Mouse (Mus musculus) cerebellum, postnatal 25 days (tissue): Measurements from ENCODE around the gene Camta1.

Source experiments
- DNase-seq, 2 experiments: peaks; one replicate each; pipeline ENCODE4 v3.0.0; 2021; ENCODE audit warnings: mixed read lengths in 2 of 2

Gene Camta1

DNA sequence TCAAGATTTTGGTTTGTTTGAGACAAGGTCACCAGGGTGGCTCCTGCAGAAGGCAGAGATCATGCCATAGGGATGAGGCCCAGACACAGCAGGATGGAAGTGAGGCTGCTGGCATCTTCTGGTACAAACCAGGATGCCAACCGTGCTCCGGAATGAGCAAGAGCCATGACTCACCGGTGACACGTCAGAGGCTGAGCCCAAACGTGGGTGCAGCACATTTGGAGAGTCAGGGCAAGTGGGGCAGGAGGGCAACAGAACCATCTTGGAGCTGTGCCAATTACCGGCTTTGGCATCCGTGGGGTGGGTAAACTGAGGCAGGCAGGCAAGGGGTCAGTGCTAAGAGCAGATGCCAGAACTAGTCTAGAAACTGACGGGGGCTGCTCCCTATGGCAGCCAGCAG is 888.4 kb downstream of the Camta1 start:
- peak in 1 of 2 experiments; percentile 9 for DNase-seq

- DNase-seq = no peak
Measured at GRCm38 (mm10) chr4:150968956-150969355, 892.7 kb downstream of the Camta1 start.

DNA sequence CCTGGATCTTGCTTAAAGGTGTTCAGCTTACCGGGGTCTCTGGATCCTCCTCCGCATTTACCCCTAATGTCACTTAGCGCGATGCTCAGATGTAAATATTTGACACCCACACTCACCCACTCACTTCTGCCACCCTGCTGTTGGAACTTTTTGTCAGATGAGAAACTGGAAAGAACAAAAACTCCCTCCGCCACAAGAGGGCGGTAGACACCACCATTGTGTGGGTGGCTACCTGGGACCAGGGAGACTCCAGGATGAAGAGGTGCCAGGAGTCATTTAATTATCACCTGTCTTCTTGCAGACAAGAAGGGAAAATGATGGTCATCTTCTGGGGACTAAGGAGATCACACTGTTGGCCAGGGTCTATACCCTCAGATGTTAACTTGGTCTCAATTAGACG is 895.1 kb downstream of the Camta1 start:
- DNase-seq = peak; percentile 51 to 79

DNA sequence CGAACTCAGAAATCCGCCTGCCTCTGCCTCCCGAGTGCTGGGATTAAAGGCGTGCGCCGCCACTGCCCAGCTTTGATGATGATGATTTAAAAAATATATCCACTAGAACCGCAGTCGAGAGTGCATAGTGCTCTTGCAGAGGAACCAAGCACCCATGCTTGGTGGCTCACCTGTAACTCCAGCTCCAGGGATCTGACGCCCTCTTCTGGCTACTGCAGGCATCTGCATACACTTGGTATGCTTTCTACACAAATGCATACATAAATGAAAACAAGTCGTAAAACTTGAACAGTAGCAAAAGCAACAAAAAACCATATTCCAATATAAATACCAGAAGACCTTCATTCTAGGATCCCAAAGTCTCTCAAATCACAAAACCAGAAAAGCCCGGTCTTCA is 896.1 kb downstream of the Camta1 start:
- no peak for DNase-seq

- DNase-seq = peak; percentile 81 to 91
Measured at GRCm38 (mm10) chr4:150964635-150965554, 896.8 kb downstream of the Camta1 start.

DNA sequence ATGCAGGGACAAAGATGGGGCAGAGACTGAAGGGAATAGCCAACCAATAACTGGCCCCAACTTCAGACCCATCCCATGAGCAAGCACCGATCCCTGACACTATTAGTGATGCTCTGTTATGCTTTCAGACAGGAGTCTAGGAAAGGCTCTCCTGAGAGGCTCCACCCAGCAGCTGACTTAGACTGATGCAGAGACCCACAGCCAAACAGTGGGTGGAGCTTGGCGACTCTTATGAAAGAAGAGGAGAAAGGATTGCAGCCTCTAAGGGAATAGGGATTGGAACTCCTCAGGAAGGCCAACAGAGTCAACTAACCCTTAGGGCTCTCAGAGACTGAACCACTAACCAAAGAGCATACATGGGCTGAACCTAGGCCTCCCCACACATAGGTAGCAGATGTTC is 898.0 kb downstream of the Camta1 start:
- DNase-seq = no peak

DNA sequence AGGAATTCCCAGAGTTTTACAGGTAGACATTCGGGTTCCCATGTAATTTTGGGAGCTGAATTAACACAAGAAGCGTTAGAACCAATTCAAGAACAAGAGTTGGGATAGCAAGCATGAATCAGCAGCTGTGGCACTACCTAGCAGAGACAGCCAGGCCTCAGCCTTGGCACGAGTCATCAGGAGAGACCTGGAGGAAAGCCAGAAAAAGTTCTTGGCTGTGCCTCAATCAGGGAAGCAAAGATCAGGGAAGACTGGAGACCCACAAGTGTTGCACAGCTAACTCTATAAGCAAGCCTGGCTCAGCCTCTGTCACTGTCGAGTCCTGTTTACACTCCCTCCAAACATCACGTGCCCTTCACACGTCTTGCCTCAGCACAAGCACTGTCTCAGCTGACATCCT is 899.4 kb downstream of the Camta1 start:
- no peak for DNase-seq

GRCm38 (mm10) chr4:150958536-150958935 is 903.1 kb downstream of the Camta1 start:
- DNase-seq = no peak

- no peak for DNase-seq
Measured at GRCm38 (mm10) chr4:150957106-150957458, 904.6 kb downstream of the Camta1 start.

GRCm38 (mm10) chr4:150956369-150957105 is 905.1 kb downstream of the Camta1 start:
- DNase-seq = peak in 1 of 2 experiments; percentile 16

GRCm38 (mm10) chr4:150950972-150951371 is 910.7 kb downstream of the Camta1 start:
- DNase-seq = no peak

DNA sequence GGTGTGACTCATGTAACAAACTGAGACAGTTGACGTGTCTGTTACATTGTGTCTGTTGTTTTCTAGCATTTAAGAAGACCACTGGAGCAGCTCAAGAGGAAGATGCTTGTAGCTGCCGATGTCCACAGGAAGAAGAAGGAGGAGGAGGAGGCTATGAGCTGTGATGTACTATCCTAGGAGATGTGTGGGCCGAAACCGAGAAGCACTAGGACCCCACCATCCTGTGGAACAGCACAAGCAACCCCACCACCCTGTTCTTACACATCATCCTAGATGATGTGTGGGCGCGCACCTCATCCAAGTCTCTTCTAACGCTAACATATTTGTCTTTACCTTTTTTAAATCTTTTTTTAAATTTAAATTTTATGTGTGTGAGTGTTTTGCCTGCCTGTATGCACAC is 917.0 kb downstream of the Camta1 start:
- DNase-seq = no peak

- no peak for DNase-seq
Measured at GRCm38 (mm10) chr4:150939991-150940651, 921.6 kb downstream of the Camta1 start.

GRCm38 (mm10) chr4:150938063-150938452 is 923.6 kb downstream of the Camta1 start:
- no peak for DNase-seq

GRCm38 (mm10) chr4:150937293-150938062 is 924.2 kb downstream of the Camta1 start:
- peak; percentile 63 to 79 for DNase-seq

DNA sequence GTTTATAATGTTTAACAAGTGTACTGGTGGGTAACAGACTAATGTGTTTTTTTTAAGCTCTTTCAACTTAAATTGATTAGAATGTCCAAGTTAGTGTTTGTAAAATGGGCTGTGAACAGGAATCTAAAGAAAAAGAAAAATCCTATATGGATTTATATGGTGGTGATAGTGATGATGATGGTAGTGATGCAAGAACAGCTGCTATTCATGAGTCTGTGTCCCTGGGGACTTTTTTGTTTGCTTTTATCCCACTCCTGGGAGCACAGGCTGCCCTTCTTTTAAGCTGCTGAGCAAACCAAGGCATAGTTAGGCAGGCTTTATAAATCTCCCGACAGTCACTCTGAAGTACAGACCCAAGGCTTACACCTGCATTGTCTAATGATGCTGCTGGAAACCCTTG is 928.2 kb downstream of the Camta1 start:
- DNase-seq = no peak

DNA sequence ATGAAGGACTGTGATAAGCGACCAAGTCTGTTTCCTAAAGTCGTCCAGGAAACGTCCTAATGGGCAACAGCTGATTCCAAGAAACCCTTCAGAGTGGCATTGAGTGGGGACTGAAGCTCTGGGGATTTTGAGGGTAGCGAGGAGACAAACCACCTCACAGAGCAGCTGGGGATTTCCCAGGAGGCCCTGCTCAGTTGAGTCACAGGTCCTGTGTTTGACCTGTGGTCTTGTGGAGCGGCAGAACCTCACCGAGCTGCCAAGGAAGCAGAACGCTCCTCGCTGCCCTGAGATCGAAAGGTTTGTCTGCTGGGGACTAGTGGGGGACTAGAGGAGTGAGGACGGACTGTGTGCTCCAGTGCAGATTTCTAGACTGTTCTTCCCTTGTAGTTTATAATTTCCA is 933.9 kb downstream of the Camta1 start:
- no peak for DNase-seq

- no peak for DNase-seq
Measured at GRCm38 (mm10) chr4:150926924-150927705, 934.6 kb downstream of the Camta1 start.

- DNase-seq = no peak
Measured at GRCm38 (mm10) chr4:150925923-150926322, 935.8 kb downstream of the Camta1 start.

GRCm38 (mm10) chr4:150924936-150925335 is 936.7 kb downstream of the Camta1 start:
- DNase-seq = no peak

DNA sequence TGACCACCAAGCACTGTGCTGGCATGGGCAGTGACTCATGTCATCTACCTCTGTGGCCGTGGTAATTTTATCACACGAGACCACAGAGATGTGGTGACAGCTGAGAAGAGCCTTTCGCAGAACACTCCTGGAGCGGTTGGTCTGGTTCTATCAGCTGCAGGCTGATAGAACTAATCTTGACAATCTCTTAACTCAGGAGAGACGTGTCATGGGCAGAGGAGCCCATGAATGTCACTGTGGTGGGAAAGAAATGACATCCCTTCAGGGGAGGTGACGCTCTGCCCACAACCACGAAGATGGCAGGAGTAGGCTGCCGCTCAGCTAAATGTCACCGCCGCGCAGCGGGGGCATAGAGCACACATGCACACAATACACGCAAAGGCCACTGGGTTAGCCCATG is 937.4 kb downstream of the Camta1 start:
- no peak for DNase-seq

DNA sequence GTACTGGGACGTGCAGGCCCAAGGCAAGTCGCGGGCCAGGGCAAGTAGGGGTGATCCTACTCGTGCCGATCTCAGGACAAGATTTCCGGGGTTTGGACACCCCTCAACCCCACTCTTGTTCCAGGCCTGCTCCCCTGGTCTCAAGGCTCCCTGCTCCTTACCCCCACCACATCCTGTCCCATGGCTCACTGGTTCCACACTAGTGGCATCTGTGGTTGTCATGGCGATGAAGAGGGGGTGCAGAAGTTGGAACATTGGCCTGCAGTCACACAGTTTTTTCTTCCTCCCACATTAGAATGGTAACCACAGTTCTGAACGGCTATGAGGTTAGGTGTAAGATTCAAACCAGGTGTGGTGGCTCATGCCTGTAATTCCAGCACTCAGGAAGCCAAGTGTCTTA is 940.5 kb downstream of the Camta1 start:
- DNase-seq = no peak
